Mouse (Mus musculus): ENCODE measurements around the gene Ece1.
A peak's percentile ranks its signal among the peaks of the same experiment; 100 is the strongest.

The Ece1 gene

GRCm38 (mm10) chr4:137855741-137856341, 6.2 kb upstream of the Ece1 start:
- no peak for DNase-seq (ENCODE audit: low read depth)

- DNase-seq (ENCODE audit: low read depth), result peak; percentile 87
Observed at GRCm38 (mm10) chr4:137857116-137857515, 4.9 kb upstream of the Ece1 start.

GRCm38 (mm10) chr4:137858371-137858770, 3.7 kb upstream of the Ece1 start:
- DNase-seq (ENCODE audit: low read depth), result no peak

GRCm38 (mm10) chr4:137861461-137862011, 501 bp upstream of the Ece1 start:
- peak; percentile 84 for DNase-seq (ENCODE audit: low read depth)

- no peak for DNase-seq (ENCODE audit: low read depth)
Observed at GRCm38 (mm10) chr4:137862516-137863240, 641 bp downstream of the Ece1 start.

- DNase-seq (ENCODE audit: low read depth), result no peak
Observed at GRCm38 (mm10) chr4:137864031-137864430, 2.0 kb downstream of the Ece1 start.

- no peak for DNase-seq (ENCODE audit: low read depth)
Observed at GRCm38 (mm10) chr4:137864769-137865168, 2.7 kb downstream of the Ece1 start.

- no peak for DNase-seq (ENCODE audit: low read depth)
Observed at GRCm38 (mm10) chr4:137865221-137865641, 3.2 kb downstream of the Ece1 start.

GRCm38 (mm10) chr4:137866206-137866863, 4.3 kb downstream of the Ece1 start:
- DNase-seq (ENCODE audit: low read depth), result peak; percentile 91

- no peak for DNase-seq (ENCODE audit: low read depth)
Observed at GRCm38 (mm10) chr4:137867225-137867624, 5.2 kb downstream of the Ece1 start.

GRCm38 (mm10) chr4:137867675-137868257, 5.7 kb downstream of the Ece1 start:
- DNase-seq (ENCODE audit: low read depth), result no peak

GRCm38 (mm10) chr4:137869667-137870274, 7.7 kb downstream of the Ece1 start:
- DNase-seq (ENCODE audit: low read depth), result no peak

- DNase-seq (ENCODE audit: low read depth), result no peak
Observed at GRCm38 (mm10) chr4:137870979-137871378, 8.9 kb downstream of the Ece1 start.

GRCm38 (mm10) chr4:137871431-137871830, 9.4 kb downstream of the Ece1 start:
- no peak for DNase-seq (ENCODE audit: low read depth)

- no peak for DNase-seq (ENCODE audit: low read depth)
Observed at GRCm38 (mm10) chr4:137874337-137874736, 12.3 kb downstream of the Ece1 start.

- peak; percentile 52 for DNase-seq (ENCODE audit: low read depth)
Observed at GRCm38 (mm10) chr4:137874826-137875225, 12.8 kb downstream of the Ece1 start.

GRCm38 (mm10) chr4:137875466-137876092, 13.5 kb downstream of the Ece1 start:
- peak; percentile 76 for DNase-seq (ENCODE audit: low read depth)

GRCm38 (mm10) chr4:137876834-137877233, 14.8 kb downstream of the Ece1 start:
- no peak for DNase-seq (ENCODE audit: low read depth)

GRCm38 (mm10) chr4:137877432-137877881, 15.4 kb downstream of the Ece1 start:
- no peak for DNase-seq (ENCODE audit: low read depth)

- peak; percentile 47 for DNase-seq (ENCODE audit: low read depth)
Observed at GRCm38 (mm10) chr4:137879383-137880156, 17.5 kb downstream of the Ece1 start.

- no peak for DNase-seq (ENCODE audit: low read depth)
Observed at GRCm38 (mm10) chr4:137881445-137881844, 19.4 kb downstream of the Ece1 start.

All from induced T-regulatory cell, adult 2 months (primary cell).